Mouse (Mus musculus) adrenal gland, postnatal 36 days (tissue): ENCODE measurements around the gene Gm20708. TPM values are rescaled to one million over a fixed set of nuclear protein-coding genes. Genes with fewer than 3 reads are reported as not detected.

ENCODE experiments used
- DNase-seq, 2 experiments: peaks; one replicate each; pipeline ENCODE4 v3.0.0; 2021; ENCODE audit warnings: mixed read lengths in 1 of 2
- long read RNA-seq, 2 experiments: library from polyadenylated mRNA; stranded (forward); transcript quantifications; one replicate each; pipeline ENCODE4 v2.0.0; 2021; ENCODE audit warnings: borderline sequencing depth in 2 of 2
- total RNA-seq, 2 experiments: library from RNA; stranded (reverse); gene quantifications; 2 replicates each; pipeline ENCODE4 v1.2.3; 2021

Gm20708 gene
- under 1 TPM; 0.50 to 0.63 TPM for total RNA-seq
- long read RNA-seq, experiment 1, partial matches to known transcripts, result 0 of 1 reads
- long read RNA-seq, experiment 1, other reads (novel, unspliced or antisense), result 1 of 1 reads
- long read RNA-seq, experiment 2, partial matches to known transcripts, result 0 of 2 reads
- long read RNA-seq, experiment 2, other reads (novel, unspliced or antisense), result 2 of 2 reads

GRCm38 (mm10) chr11:117809407-117810311 is at the start of gene Gm20708, which contains the start of gene Syngr2:
TSS of gene Gm20708 (plus strand) at chr11:117809668.
TSS of gene Syngr2 (plus strand) at chr11:117809668.
- peak; percentile 85 to 89 for DNase-seq

DNA sequence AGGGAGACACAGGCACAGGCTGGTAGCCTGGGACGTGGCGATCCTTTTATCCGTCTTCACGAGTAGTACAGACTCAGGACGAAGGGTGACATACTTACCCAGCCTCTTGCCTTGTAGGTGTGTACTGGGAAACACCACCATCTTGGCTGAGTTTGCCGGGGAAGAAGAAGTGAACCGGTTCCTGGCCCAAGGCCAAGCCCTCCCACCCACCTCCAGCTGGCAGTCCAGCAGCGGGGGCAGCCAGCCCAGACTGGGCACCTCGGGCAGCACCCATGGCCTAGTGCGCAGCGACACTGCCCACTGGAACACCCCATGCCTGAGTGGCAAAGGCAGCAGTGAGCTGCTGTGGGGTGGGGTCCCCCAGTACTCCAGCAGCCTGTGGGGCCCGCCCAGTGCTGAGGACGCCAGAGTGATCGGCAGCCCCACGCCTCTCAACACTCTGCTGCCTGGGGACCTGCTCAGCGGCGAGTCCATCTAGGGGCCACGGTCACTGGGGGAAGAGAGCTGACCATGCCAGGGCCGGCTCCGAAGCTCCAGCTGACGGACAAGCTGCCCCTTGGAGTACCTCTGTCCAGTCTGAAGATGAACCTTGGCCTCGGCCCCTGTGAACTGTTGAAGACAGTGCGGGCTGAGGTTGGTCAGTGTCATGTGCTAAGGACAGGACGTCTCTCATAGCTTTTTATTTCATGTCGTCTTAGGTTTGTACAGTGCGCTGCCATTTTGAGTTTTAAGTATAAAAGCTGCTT is 48.9 kb upstream of the Gm20708 start:
- DNase-seq, result no peak

DNA sequence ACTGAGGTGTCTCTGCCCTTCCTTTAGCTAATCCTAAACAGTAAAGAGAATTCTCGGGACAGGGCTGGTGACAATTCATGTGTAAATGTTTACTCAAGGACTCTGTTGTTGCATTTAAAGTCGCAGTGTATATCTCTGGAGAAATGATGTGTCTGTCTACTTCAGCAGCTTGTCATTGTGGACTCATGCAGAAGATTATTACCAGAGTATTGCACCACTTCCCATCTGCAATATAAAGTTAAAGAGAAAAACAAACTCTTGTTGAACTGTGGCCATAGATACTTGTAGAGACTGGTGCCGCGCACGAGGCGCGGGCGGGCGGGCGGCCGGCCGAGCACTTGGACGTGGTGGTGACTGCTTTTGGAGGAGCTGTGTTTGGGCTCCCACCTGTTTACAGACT is 47.7 kb upstream of the Gm20708 start:
- no peak for DNase-seq

DNA sequence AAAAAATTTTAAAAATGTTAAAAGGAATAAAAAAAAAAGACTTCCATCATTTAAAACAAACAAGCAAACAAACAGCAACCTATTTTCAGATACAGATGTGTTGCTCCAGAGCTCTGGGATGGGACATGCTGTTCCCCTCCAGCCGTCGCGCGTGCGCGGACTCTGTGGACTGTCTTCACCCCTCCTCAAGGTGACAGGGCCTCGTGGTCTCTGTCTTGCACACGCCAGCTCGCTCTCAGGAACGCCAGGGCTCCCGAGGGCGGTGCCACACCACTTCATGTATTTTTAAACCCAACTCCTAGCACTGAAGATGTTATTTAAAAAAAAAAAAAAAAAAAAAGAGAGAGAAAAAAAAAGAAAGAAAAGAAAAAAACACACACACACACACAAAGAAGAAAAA is 47.2 kb upstream of the Gm20708 start:
- no peak for DNase-seq

DNA sequence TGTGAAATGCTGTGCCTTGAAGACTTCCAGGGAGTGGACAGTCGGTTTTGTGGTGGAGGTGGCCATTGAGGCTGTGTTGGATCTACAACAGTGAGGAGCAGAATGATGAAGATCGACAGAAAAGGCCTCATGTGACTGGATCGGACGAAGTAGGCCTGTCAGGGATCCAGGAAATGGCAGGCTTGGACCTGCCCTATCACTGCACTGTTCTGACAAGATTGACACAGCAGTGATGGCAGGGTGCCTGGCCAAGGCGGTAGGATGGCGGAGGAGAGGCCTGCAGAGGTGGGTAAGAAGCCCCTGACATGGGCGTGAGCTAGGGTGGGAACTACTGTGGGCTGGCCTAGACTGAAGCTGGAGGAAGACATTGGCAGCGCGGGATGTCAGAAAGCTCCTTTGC is 45.1 kb upstream of the Gm20708 start:
- DNase-seq, result no peak

GRCm38 (mm10) chr11:117765361-117765760 is 44.1 kb upstream of the Gm20708 start:
- no peak for DNase-seq

DNA sequence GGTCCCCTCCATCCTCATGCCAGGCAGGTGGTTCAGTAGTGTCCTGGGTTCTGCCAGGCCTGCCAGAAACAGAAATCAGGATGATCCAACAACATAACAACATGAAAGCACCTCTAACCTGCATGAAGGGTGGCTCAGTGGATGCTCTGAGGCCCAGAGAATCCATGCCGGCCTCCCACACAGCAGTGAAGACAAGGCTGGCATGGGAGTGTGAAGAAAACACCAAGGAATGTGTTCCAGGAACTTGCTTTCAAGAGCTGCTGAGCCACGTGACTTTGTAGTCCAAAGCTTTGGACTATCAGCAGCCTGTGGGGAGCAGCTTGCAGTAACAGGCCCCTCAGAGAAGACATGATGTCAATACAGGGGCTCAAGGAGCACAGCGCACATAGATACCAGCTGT is 43.2 kb upstream of the Gm20708 start:
- no peak for DNase-seq

DNA sequence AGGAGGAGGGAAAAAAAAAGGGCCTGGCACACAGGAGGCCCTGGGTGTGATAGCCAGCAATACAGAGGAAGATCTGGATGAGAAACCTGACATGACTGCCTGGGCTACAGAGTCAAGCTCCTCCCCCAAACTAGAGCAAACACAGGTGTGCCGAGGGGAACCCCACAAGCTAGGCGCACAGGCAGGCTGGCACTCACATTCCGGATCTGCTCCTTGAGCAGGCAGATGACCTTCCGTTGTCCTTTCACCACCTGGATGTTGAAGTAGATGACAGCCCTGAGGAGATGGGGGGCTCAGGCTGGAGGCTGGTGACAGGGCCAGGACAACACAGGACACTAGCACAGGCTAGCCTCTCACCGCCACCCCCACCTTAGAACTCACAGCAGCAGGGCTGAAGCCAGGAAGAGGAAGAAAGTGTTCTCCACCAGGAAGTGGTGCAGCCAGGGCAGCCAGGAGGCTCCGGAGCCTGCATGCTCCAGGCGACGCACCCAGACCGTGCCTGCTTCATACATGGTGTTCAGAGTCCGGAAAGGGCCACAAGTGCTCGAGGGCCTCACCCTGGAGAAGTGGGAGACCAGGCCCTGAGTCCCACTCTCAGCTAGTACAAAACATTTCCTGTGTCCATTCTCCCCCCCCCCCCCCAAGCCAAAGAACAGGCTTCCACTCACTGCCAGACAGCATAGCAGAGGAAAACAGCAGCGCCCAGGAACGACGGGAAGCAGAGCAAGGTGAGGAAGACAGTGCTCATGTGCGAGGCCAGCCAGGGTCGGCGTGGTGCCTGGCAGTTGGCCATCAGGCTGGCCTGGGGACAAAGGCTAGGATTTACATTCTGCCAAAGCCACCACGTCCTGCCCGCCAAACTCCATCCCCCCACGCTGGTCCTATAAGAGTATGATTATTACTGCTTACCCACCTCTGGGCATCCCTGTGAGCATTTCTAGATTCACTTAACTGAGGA is 40.5 kb upstream of the Gm20708 start:
- no peak for DNase-seq

GRCm38 (mm10) chr11:117769683-117770047 is 39.8 kb upstream of the Gm20708 start:
- no peak for DNase-seq

DNA sequence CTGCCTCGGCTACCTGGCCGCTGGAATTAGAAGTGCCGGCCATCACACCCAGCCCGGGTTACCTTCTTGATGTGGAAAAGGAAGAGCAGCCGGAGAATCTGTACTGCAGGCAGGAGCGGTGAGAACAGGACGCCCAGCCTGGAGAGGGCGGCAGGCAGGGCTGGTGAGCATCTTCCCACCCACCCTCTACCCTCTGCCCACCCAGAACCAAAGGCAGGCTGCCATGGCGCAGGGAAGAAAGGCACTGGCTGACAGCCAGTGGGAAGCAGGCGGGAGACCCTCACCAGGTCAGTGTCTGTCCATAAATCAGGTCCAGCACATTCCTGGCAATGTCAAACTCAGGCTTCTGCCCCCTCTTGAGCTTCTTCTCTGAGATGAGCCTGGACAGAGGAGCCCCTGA is 39.1 kb upstream of the Gm20708 start:
- DNase-seq, result no peak

GRCm38 (mm10) chr11:117772352-117772751 is 37.1 kb upstream of the Gm20708 start:
- DNase-seq, result no peak

- DNase-seq, result no peak
Measured at GRCm38 (mm10) chr11:117774925-117775324, 34.5 kb upstream of the Gm20708 start.

DNA sequence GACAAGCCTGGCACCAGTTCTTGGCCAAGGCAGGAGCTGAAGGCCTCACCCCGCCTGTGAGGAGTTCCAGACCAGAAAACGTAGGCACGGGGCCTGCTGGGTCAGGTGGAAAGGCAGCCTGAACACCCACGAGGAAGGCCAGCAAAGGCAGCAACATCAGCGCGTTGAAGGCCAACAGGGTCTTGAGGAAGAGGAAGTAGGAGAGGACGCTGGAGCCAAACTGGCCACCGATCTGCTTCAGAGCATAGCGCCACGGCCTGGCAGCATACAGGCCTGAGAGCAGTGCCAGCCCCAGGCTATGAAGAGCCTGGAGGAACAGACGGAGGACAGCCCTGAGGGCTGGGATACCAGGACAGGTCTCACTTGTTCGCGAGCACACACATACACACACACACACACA is 33.9 kb upstream of the Gm20708 start:
- no peak for DNase-seq

DNA sequence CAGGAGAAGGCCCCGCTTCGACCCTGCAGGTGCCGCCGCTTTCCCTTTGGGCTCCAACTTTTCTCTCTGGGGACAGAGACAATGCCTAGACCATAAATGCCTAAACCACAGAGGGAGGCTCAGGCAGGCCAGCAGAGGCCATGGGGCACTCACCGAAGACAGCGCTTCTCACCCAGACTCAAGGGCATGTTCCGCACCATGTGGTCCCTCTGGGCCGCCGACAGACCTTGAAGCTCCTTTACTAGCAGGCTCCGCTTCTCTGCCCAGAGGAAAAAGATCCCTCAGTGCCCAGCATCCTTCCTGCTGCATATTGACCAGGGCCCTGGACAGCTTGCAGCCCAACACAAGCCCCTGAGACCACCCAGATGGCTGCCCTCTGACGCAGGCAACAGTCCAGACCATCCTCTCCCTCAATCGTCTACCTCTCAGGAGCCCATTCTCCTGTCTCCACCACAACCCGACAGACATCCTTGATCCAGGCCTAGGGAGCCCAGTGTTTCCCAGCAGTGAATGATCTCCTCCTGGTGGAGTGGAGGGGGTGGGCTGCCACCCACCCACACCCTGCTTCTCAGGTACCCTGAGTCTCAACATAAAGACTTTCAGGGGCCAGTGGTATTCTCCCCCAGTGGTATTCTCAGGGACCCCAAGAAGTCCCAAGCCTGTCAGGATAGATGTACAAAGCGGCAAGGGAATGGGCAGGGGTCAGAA is 33.2 kb upstream of the Gm20708 start:
- peak; percentile 66 to 73 for DNase-seq

DNA sequence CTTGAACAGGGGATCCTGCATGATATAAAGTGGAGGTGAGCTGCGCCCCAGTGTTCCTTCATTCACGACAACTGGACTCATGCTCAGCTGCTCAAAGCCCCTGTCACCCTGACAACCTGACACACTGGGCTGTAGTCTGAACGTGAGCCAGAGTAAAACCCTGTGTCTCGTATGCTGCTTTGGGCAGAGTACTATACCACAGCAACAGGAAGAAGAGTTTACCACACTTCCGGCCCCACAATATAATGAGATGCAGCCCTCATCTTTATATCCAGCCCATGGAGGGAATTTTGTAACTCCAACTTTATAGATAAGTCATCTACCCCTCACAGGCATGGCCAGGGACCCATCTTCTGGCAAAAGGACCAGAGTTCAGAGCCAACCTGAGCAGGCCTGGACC is 32.4 kb upstream of the Gm20708 start:
- no peak for DNase-seq

- peak in 1 of 2 experiments; percentile 31 for DNase-seq
Measured at GRCm38 (mm10) chr11:117778031-117778430, 31.4 kb upstream of the Gm20708 start.

DNA sequence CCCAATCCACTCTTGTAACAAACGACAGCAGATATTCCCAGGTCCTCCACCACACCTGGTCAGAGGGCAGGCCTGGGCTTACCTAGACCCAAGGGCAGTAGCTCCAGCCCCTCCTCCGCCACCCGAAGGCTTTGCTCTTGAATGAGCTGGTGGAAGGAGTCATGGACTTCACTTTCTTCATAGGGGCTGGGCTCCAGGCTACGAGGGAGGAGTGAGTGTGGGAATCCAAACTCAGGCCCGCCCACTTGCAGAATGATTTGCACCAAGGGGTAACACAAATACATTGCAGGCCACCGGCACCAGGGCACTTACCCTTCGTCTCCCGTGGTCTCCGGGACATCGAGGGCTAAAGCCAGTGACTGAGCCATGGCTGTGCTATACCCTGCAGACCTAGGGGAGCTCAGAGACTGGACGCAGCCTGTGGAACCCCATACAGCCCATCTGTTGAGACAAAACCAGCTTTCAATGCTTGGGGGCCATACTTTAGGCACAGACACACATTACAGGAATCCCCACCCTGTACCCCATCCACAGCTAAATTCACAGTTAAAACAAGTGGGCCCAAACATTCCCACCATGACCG is 30.5 kb upstream of the Gm20708 start:
- DNase-seq, result peak in 1 of 2 experiments; percentile 52

DNA sequence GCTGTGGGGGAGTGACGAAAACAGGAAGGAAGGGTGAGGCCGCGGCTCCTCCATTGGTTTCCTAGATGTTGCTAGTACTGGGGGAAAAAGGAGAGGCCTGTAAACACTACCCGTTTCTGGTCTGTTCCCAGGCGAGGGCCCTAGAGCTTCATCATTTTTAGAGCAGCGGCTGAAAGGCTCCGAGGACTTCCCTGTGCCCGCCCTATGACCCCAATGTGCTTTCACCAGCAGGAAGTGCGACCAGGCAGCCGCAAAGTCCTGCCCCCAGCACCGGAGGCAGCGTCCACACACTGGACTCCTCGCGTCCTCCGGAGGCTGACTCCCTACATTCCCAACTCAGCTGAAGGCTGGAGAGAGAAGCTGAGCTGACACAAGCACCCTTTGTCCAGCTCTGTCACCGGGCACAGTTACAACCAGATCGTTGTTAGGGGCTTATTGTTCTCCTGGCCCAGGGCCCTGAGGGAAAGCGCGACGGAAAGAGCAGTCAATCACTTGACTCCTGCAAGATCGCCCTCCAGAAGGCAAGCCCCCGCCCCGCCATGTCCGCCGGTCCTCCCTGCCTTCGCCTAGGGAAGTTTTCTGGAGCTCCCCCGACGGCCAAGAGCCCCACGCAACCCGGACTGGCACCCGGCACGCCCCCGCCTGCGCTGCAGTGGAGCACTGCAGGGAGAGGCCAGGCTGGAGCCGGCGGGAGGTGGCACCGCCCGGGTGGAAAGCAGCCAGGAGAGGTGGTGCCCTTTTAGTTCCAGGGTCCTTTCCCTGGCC is 29.9 kb upstream of the Gm20708 start:
- peak; percentile 87 to 90 for DNase-seq

- DNase-seq, result no peak
Measured at GRCm38 (mm10) chr11:117780199-117780515, 29.3 kb upstream of the Gm20708 start.

- peak; percentile 94 to 95 for DNase-seq
Measured at GRCm38 (mm10) chr11:117780582-117781111, 28.8 kb upstream of the Gm20708 start.
